Mouse (Mus musculus): ENCODE measurements around the gene Slc4a7. TPM values are rescaled to one million over a fixed set of nuclear protein-coding genes. Genes with fewer than 3 reads are reported as not detected.

Slc4a7 gene
- polyA plus RNA-seq, 1 experiment from 2014 or later, result 10.5 TPM

GRCm38 (mm10) chr14:14702399-14703345 lies 593 bp downstream of the Slc4a7 start:
- Histone ChIP-seq H3K4me2 (ENCODE audit: low read length) (peak overlapping the region; percentile 77), H3K4me3 (replicated peaks; ENCODE audit: low read depth, low read length) (peak overlapping the region; percentile 79), H3K4me1 (replicated peaks; ENCODE audit: insufficient read depth, low read length) (0 out of 2 replicates have a peak, but pooled peaks cover 6% of the 10 kb centered on the region), H3K27ac (peak overlapping the region; percentile 93), H3K9me3 (replicated peaks; ENCODE audit: low read length) (no peaks in the 10 kb centered on the region), H3K36me3 (ENCODE audit: insufficient read depth, low read length) (no peaks in the 10 kb centered on the region), H3K27me3 (ENCODE audit: insufficient read depth, low read length) (no peaks in the 10 kb centered on the region), H3K9ac (ENCODE audit: low read depth, low read length) (peak overlapping the region; percentile 90)
- ATAC-seq (replicated peaks; ENCODE audit: low FRiP score, low read depth) (peak; percentile 98), DNase-seq (ENCODE audit: low spot score) (peak; percentile 97)
- TF ChIP-seq CTCF (IDR thresholded peaks at IDR 0.05; ENCODE audit: low read depth), result peak; percentile 50
- WGBS, result under 1% methylated on average over 55 of the region's 85 CpGs

GRCm38 (mm10) chr14:14703346-14703871 lies 1.3 kb downstream of the Slc4a7 start:
- peak overlapping the region; percentile 93 for H3K27ac ChIP-seq
- 0 out of 2 replicates have a peak, but pooled peaks cover 6% of the 10 kb centered on the region for H3K4me1 ChIP-seq (replicated peaks; ENCODE audit: insufficient read depth, low read length)
- H3K27me3 ChIP-seq (ENCODE audit: insufficient read depth, low read length), result no peaks in the 10 kb centered on the region
- DNase-seq (ENCODE audit: low spot score), result peak; percentile 72
- under 1% methylated on average over 44 of the region's 60 CpGs for WGBS
- no peaks in the 10 kb centered on the region for H3K9me3 ChIP-seq (replicated peaks; ENCODE audit: low read length)
- TF ChIP-seq CTCF (IDR thresholded peaks at IDR 0.05; ENCODE audit: low read depth), result no peak
- peak overlapping the region; percentile 90 for H3K9ac ChIP-seq (ENCODE audit: low read depth, low read length)
- H3K4me2 ChIP-seq (ENCODE audit: low read length), result peak overlapping the region; percentile 77
- no peaks in the 10 kb centered on the region for H3K36me3 ChIP-seq (ENCODE audit: insufficient read depth, low read length)
- H3K4me3 ChIP-seq (replicated peaks; ENCODE audit: low read depth, low read length), result peak overlapping the region; percentile 79
- peak; percentile 72 for ATAC-seq (replicated peaks; ENCODE audit: low FRiP score, low read depth)

DNA sequence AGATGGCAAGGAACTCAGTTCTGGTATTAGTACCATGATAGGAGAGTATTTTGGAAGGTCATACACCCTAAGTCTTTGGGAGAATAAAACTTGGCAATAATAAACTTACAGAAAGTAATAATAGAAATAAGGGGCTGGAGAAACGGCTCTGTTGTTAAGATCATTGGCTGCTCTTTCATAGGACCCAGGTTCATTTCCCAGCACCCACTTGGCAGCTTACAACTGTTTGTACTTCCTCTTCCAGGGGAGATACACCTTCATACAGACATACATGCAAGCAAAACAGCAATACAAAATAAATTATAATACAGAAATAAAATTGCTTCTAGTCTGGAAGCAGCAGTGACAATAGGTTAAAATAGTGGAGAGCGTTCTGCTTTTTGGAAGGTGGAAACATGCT lies 2.6 kb downstream of the Slc4a7 start:
- Histone ChIP-seq H3K4me1 (replicated peaks; ENCODE audit: insufficient read depth, low read length) (0 out of 2 replicates have a peak, but pooled peaks cover 6% of the 10 kb centered on the region), H3K4me3 (replicated peaks; ENCODE audit: low read depth, low read length) (no peak overlapping the region; the same call in 1 of the 2 replicates), H3K9me3 (replicated peaks; ENCODE audit: low read length) (no peaks in the 10 kb centered on the region), H3K27me3 (ENCODE audit: insufficient read depth, low read length) (no peaks in the 10 kb centered on the region), H3K9ac (ENCODE audit: low read depth, low read length) (no peak overlapping the region), H3K27ac (no peak overlapping the region), H3K36me3 (ENCODE audit: insufficient read depth, low read length) (no peaks in the 10 kb centered on the region), H3K4me2 (ENCODE audit: low read length) (peak overlapping the region; percentile 77)
- no peak for TF ChIP-seq CTCF (IDR thresholded peaks at IDR 0.05; ENCODE audit: low read depth)
- WGBS, result 79% methylated on average over 2 of the region's 2 CpGs
- no peak for ATAC-seq (replicated peaks; ENCODE audit: low FRiP score, low read depth)
- no peak for DNase-seq (ENCODE audit: low spot score)

DNA sequence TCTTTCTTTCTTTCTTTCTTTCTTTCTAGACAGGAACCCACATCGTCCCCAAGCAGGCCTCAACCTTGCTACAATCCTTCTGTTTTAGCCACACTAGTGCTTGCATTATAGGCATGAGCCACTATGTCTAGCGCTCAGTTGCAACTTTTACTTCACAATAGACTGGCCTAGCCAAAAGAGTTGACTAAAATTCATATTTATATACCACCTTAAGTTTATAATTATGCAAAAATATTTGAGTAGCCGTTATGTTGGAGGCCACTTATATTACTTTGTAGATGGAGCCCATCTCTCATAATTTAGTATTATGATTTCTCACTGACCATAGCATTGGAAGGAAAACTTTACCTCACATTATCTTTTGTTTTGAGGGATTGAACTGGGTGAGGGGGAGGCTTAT lies 3.0 kb downstream of the Slc4a7 start:
- 83% methylated on average over 3 of the region's 3 CpGs for WGBS
- Histone ChIP-seq H3K27me3 (ENCODE audit: insufficient read depth, low read length) (no peaks in the 10 kb centered on the region), H3K4me1 (replicated peaks; ENCODE audit: insufficient read depth, low read length) (0 out of 2 replicates have a peak, but pooled peaks cover 6% of the 10 kb centered on the region), H3K36me3 (ENCODE audit: insufficient read depth, low read length) (no peaks in the 10 kb centered on the region), H3K9me3 (replicated peaks; ENCODE audit: low read length) (no peaks in the 10 kb centered on the region), H3K4me2 (ENCODE audit: low read length) (peak overlapping the region; percentile 77; the same call in 1 of the 2 replicates), H3K4me3 (replicated peaks; ENCODE audit: low read depth, low read length) (no peak overlapping the region), H3K9ac (ENCODE audit: low read depth, low read length) (no peak overlapping the region), H3K27ac (no peak overlapping the region)
- no peak for TF ChIP-seq CTCF (IDR thresholded peaks at IDR 0.05; ENCODE audit: low read depth)
- ATAC-seq (replicated peaks; ENCODE audit: low FRiP score, low read depth) (no peak), DNase-seq (ENCODE audit: low spot score) (no peak)

- no peak for TF ChIP-seq CTCF (IDR thresholded peaks at IDR 0.05; ENCODE audit: low read depth)
- Histone ChIP-seq H3K4me1 (replicated peaks; ENCODE audit: insufficient read depth, low read length) (0 out of 2 replicates have a peak, but pooled peaks cover 6% of the 10 kb centered on the region), H3K27ac (no peak overlapping the region), H3K9me3 (replicated peaks; ENCODE audit: low read length) (no peaks in the 10 kb centered on the region), H3K36me3 (ENCODE audit: insufficient read depth, low read length) (peaks cover 4% of the 10 kb centered on the region; the same call in 1 of the 2 replicates), H3K4me2 (ENCODE audit: low read length) (no peak overlapping the region), H3K4me3 (replicated peaks; ENCODE audit: low read depth, low read length) (no peak overlapping the region), H3K27me3 (ENCODE audit: insufficient read depth, low read length) (no peaks in the 10 kb centered on the region), H3K9ac (ENCODE audit: low read depth, low read length) (no peak overlapping the region)
- WGBS, result 87% methylated on average over 1 of the region's 1 CpGs
- DNase-seq (ENCODE audit: low spot score), result no peak
- no peak for ATAC-seq (replicated peaks; ENCODE audit: low FRiP score, low read depth)
Measured at GRCm38 (mm10) chr14:14706381-14706780, 4.3 kb downstream of the Slc4a7 start.

DNA sequence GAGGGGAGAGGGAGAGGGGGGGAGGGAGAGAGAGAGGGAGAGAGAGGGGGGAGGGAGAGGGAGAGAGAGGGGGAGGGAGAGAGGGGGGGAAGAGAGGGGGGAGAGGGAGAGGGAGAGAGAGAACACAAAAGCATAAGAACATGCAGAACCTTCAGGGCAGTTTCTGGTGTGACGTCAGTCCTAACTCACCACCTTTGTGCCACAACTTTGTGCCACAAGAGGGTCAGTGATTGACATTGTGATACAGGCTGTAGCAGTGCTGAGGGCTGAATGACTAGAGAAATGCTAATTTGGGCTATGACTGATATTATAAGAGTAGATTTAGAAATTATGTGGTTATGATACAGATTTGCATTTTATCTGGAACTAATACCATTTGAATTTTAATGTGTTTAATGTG lies 5.0 kb downstream of the Slc4a7 start:
- WGBS, result 58% methylated on average over 1 of the region's 1 CpGs
- no peak overlapping the region for H3K9ac ChIP-seq (ENCODE audit: low read depth, low read length)
- no peak for TF ChIP-seq CTCF (IDR thresholded peaks at IDR 0.05; ENCODE audit: low read depth)
- H3K27ac ChIP-seq, result no peak overlapping the region
- H3K4me3 ChIP-seq (replicated peaks; ENCODE audit: low read depth, low read length), result no peak overlapping the region
- H3K4me1 ChIP-seq (replicated peaks; ENCODE audit: insufficient read depth, low read length), result 0 out of 2 replicates have a peak, but pooled peaks cover 6% of the 10 kb centered on the region
- DNase-seq (ENCODE audit: low spot score) (no peak), ATAC-seq (replicated peaks; ENCODE audit: low FRiP score, low read depth) (no peak)
- no peaks in the 10 kb centered on the region for H3K27me3 ChIP-seq (ENCODE audit: insufficient read depth, low read length)
- no peak overlapping the region for H3K4me2 ChIP-seq (ENCODE audit: low read length)
- peaks cover 4% of the 10 kb centered on the region; the same call in 1 of the 2 replicates for H3K36me3 ChIP-seq (ENCODE audit: insufficient read depth, low read length)
- H3K9me3 ChIP-seq (replicated peaks; ENCODE audit: low read length), result no peaks in the 10 kb centered on the region

Data from kidney, postnatal 0 days (tissue).